26 mouse cellular contexts compared by ENCODE assay signal in genomic region chr11:50662176-50662575, GRCm38 (mm10).
DNase-seq lines count a peak whose midpoint lies in the region; ATAC-seq and TF ChIP-seq lines count a peak whose summit lies in the region.
"Had no signal": no experiment of that assay in that cellular context is flagged by ENCODE, and none has a peak within 500 bp of the region (broad histone marks: within the 10 kb centered on the region; RNA-seq: fewer than 3 reads in every experiment).

No protein-coding gene starts in this region.

- WGBS in heart, embryonic 11.5 days (ENCODE audit: insufficient replicate concordance) = 83% methylated on average over 3 of the region's 3 CpGs

- intact Hi-C loops in gastrocnemius, adult 2 months (cut with DNase I) = no loop called here

- no peaks in the 10 kb centered on the region for H3K9me3 ChIP-seq in heart, embryonic 11.5 days (replicated peaks; ENCODE audit: control insufficient read depth, low read length)
- H3K9me3 ChIP-seq: embryonic facial prominence, embryonic 13.5 days; embryonic facial prominence, embryonic 15.5 days; forebrain, embryonic 10.5 days; forebrain, embryonic 12.5 days had no signal

- H3K36me3 ChIP-seq in heart, embryonic 11.5 days (ENCODE audit: control insufficient read depth, insufficient read depth, low read length) = no peaks in the 10 kb centered on the region
- H3K36me3 ChIP-seq: embryonic facial prominence, embryonic 13.5 days; embryonic facial prominence, embryonic 15.5 days; forebrain, embryonic 10.5 days; forebrain, embryonic 12.5 days; G1E had no signal

- H3K4me3 ChIP-seq in gastrocnemius, adult 2 months = no peak overlapping the region
- no peak overlapping the region for H3K4me3 ChIP-seq in brown adipose tissue, adult 24 weeks (ENCODE audit: insufficient read depth, low read depth, low read length)
- no peak overlapping the region for H3K4me3 ChIP-seq in heart, embryonic 11.5 days (ENCODE audit: low read depth, low read length)
- H3K4me3 ChIP-seq: embryonic facial prominence, embryonic 13.5 days; embryonic facial prominence, embryonic 15.5 days; erythroblast, embryonic 14.5 days; forebrain, embryonic 10.5 days; forebrain, embryonic 12.5 days had no signal

- no peak overlapping the region for H3K4me2 ChIP-seq in heart, embryonic 11.5 days
- H3K4me2 ChIP-seq: embryonic facial prominence, embryonic 13.5 days; embryonic facial prominence, embryonic 15.5 days; forebrain, embryonic 12.5 days had no signal

- peak; percentile 49 for DNase-seq in adrenal gland, adult 2 months
- no peak for DNase-seq in adrenal gland, adult 18-20 months (ENCODE audit: low spot score in 2 of 2)
- peak; percentile 36 for DNase-seq in gastrocnemius, adult 2 months
- no peak for DNase-seq in gastrocnemius, adult 18-20 months (ENCODE audit: low spot score)
- DNase-seq in NIH3T3 (ENCODE audit: low read depth) = peak; percentile 19
- DNase-seq: adrenal gland, adult 8-10 months; adrenal gland, postnatal 25 days; B cell, adult 2 months; cerebellum, adult 11 months; cerebellum, adult 18-20 months; cerebellum, adult 8-10 months; cerebellum, adult 9-11 months; cerebellum, postnatal 14 days; cerebellum, postnatal 36 days; embryo, embryonic 11 days had no signal

- no peak for TF ChIP-seq CTCF in gastrocnemius, adult 2 months (IDR thresholded peaks at IDR 0.05)

- H3K27me3 ChIP-seq in heart, embryonic 11.5 days (ENCODE audit: control insufficient read depth, insufficient read depth, low read length) = no peaks in the 10 kb centered on the region
- H3K27me3 ChIP-seq: embryonic facial prominence, embryonic 13.5 days; embryonic facial prominence, embryonic 15.5 days; forebrain, embryonic 12.5 days had no signal

- no peak for ATAC-seq in heart, embryonic 11.5 days (replicated peaks; ENCODE audit: insufficient number of reproducible peaks, low FRiP score, low TSS enrichment)
- ATAC-seq: CD4-positive, CD25-positive, alpha-beta regulatory T cell, adult 4 months; forebrain, embryonic 14.5 days; forebrain, embryonic 16.5 days had no signal

- no peaks in the 10 kb centered on the region for H3K4me1 ChIP-seq in brown adipose tissue, adult 24 weeks (ENCODE audit: control insufficient read depth, insufficient read depth, insufficient read length, low read length)
- no peaks in the 10 kb centered on the region for H3K4me1 ChIP-seq in heart, embryonic 11.5 days (ENCODE audit: control insufficient read depth, insufficient read depth, low read length)
- H3K4me1 ChIP-seq: embryonic facial prominence, embryonic 13.5 days; forebrain, embryonic 10.5 days; forebrain, embryonic 12.5 days had no signal

- H3K27ac ChIP-seq in gastrocnemius, adult 2 months = peak overlapping the region; percentile 24; the same call in 1 of the 2 replicates
- peak overlapping the region; percentile 45 for H3K27ac ChIP-seq in brown adipose tissue, adult 24 weeks (replicated peaks; ENCODE audit: low read depth, low read length)
- H3K27ac ChIP-seq in heart, embryonic 11.5 days (ENCODE audit: low read depth, low read length) = no peak overlapping the region
- H3K27ac ChIP-seq: embryonic facial prominence, embryonic 13.5 days; embryonic facial prominence, embryonic 15.5 days; forebrain, embryonic 10.5 days; forebrain, embryonic 12.5 days had no signal

- H3K9ac ChIP-seq in heart, embryonic 11.5 days (ENCODE audit: low read depth, low read length) = no peak overlapping the region
- H3K9ac ChIP-seq: embryonic facial prominence, embryonic 13.5 days; embryonic facial prominence, embryonic 15.5 days; forebrain, embryonic 12.5 days had no signal

Comparison
In these comparisons a context has a peak if more than half of its experiments do, and no peak if none do; other contexts are left out.
1. DNase-seq: peak in adrenal gland, adult 2 months (single experiment), gastrocnemius, adult 2 months (single experiment) and NIH3T3 (single experiment); none in adrenal gland, adult 18-20 months (0 of 2) and gastrocnemius, adult 18-20 months (single experiment).